Mouse (Mus musculus) cerebellum, postnatal 10 days (tissue): ENCODE data around the gene Pde11a.

ENCODE experiments used
- DNase-seq, 2 experiments: peaks; one replicate each; pipeline ENCODE4 v3.0.0; 2021; ENCODE audit warnings: mixed read lengths in 2 of 2

The Pde11a gene

GRCm38 (mm10) chr2:76320336-76320735, 18.2 kb downstream of the Pde11a start:
- no peak for DNase-seq

GRCm38 (mm10) chr2:76319231-76319630, 19.3 kb downstream of the Pde11a start:
- DNase-seq: no peak

GRCm38 (mm10) chr2:76287671-76288070, 50.9 kb downstream of the Pde11a start:
- DNase-seq: no peak

- peak; percentile 62 to 65 for DNase-seq
Measured at GRCm38 (mm10) chr2:76286288-76286740, 52.3 kb downstream of the Pde11a start.

- peak; percentile 37 to 49 for DNase-seq
Measured at GRCm38 (mm10) chr2:76285150-76285549, 53.4 kb downstream of the Pde11a start.

- peak; percentile 96 to 97 for DNase-seq
Measured at GRCm38 (mm10) chr2:76283378-76284132, 55.0 kb downstream of the Pde11a start.

GRCm38 (mm10) chr2:76269494-76269893, 69.1 kb downstream of the Pde11a start:
- no peak for DNase-seq

GRCm38 (mm10) chr2:76267335-76267734, 71.2 kb downstream of the Pde11a start:
- no peak for DNase-seq

- no peak for DNase-seq
Measured at GRCm38 (mm10) chr2:76266622-76267021, 72.0 kb downstream of the Pde11a start.

GRCm38 (mm10) chr2:76264258-76264657, 74.3 kb downstream of the Pde11a start:
- DNase-seq: no peak

GRCm38 (mm10) chr2:76262661-76263060, 75.9 kb downstream of the Pde11a start:
- DNase-seq: no peak

GRCm38 (mm10) chr2:76254833-76255232, 83.7 kb downstream of the Pde11a start:
- peak; percentile 84 to 86 for DNase-seq

- DNase-seq: no peak
Measured at GRCm38 (mm10) chr2:76251379-76251778, 87.2 kb downstream of the Pde11a start.

GRCm38 (mm10) chr2:76248242-76248641, 90.3 kb downstream of the Pde11a start:
- no peak for DNase-seq

GRCm38 (mm10) chr2:76239175-76239574, 99.4 kb downstream of the Pde11a start:
- DNase-seq: no peak

GRCm38 (mm10) chr2:76238496-76238895, 100.1 kb downstream of the Pde11a start:
- no peak for DNase-seq

- DNase-seq: no peak
Measured at GRCm38 (mm10) chr2:76237638-76238420, 100.7 kb downstream of the Pde11a start.

GRCm38 (mm10) chr2:76220364-76221108, 118.0 kb downstream of the Pde11a start:
- DNase-seq: no peak

GRCm38 (mm10) chr2:76219540-76219939, 119.0 kb downstream of the Pde11a start:
- DNase-seq: no peak

GRCm38 (mm10) chr2:76216146-76216545, 122.4 kb downstream of the Pde11a start:
- peak; percentile 59 to 73 for DNase-seq

GRCm38 (mm10) chr2:76215219-76215618, 123.4 kb downstream of the Pde11a start:
- no peak for DNase-seq

GRCm38 (mm10) chr2:76185126-76185525, 153.4 kb downstream of the Pde11a start:
- DNase-seq: no peak

GRCm38 (mm10) chr2:76162822-76163221, 175.8 kb downstream of the Pde11a start:
- no peak for DNase-seq
